ENCODE assay signal across 16 mouse cellular contexts in genomic region chr5:106775010-106775693, GRCm38 (mm10).
DNase-seq lines count a peak whose midpoint lies in the region; ATAC-seq lines count a peak whose summit lies in the region.
"Had no signal": no experiment of that assay in that cellular context is flagged by ENCODE, and none has a peak within 500 bp of the region (broad histone marks: within the 10 kb centered on the region; RNA-seq: fewer than 3 reads in every experiment).

No protein-coding gene starts in this region.

- no peak overlapping the region for H3K4me2 ChIP-seq in forebrain, embryonic 14.5 days (ENCODE audit: low read length)
- H3K4me2 ChIP-seq in forebrain, embryonic 16.5 days (ENCODE audit: low read length), result no peak overlapping the region
- H3K4me2 ChIP-seq in kidney, embryonic 16.5 days (replicated peaks; ENCODE audit: low read depth, low read length), result no peak overlapping the region
- H3K4me2 ChIP-seq in neural tube, embryonic 15.5 days, result no peak overlapping the region
- H3K4me2 ChIP-seq: heart, embryonic 13.5 days; hindbrain, embryonic 12.5 days had no signal

- no peaks in the 10 kb centered on the region for H3K36me3 ChIP-seq in forebrain, embryonic 14.5 days (ENCODE audit: control insufficient read depth, insufficient read depth, low read length)
- H3K36me3 ChIP-seq in forebrain, embryonic 16.5 days (ENCODE audit: control insufficient read depth, insufficient read depth), result no peaks in the 10 kb centered on the region
- no peaks in the 10 kb centered on the region for H3K36me3 ChIP-seq in kidney, embryonic 16.5 days (ENCODE audit: insufficient read depth, low read length)
- H3K36me3 ChIP-seq in embryonic facial prominence, embryonic 10.5 days (replicated peaks), result no peaks in the 10 kb centered on the region
- no peaks in the 10 kb centered on the region for H3K36me3 ChIP-seq in neural tube, embryonic 15.5 days
- H3K36me3 ChIP-seq: heart, embryonic 13.5 days; hindbrain, embryonic 12.5 days had no signal

- H3K4me3 ChIP-seq in forebrain, embryonic 14.5 days (ENCODE audit: low read depth, low read length), result no peak overlapping the region
- no peak overlapping the region for H3K4me3 ChIP-seq in forebrain, embryonic 16.5 days (replicated peaks; ENCODE audit: low read length)
- H3K4me3 ChIP-seq in kidney, embryonic 16.5 days (ENCODE audit: low read length), result no peak overlapping the region
- H3K4me3 ChIP-seq in embryonic facial prominence, embryonic 10.5 days, result no peak overlapping the region
- no peak overlapping the region for H3K4me3 ChIP-seq in neural tube, embryonic 15.5 days (replicated peaks)
- H3K4me3 ChIP-seq: heart, embryonic 13.5 days; hindbrain, embryonic 12.5 days had no signal

- no peak overlapping the region for H3K27ac ChIP-seq in forebrain, embryonic 14.5 days (ENCODE audit: low read depth, low read length)
- H3K27ac ChIP-seq in forebrain, embryonic 16.5 days (ENCODE audit: low read length), result no peak overlapping the region
- H3K27ac ChIP-seq in kidney, embryonic 16.5 days (ENCODE audit: low read length), result no peak overlapping the region
- peak overlapping the region; percentile 24 for H3K27ac ChIP-seq in embryonic facial prominence, embryonic 10.5 days (replicated peaks)
- H3K27ac ChIP-seq in neural tube, embryonic 15.5 days (replicated peaks), result no peak overlapping the region
- H3K27ac ChIP-seq: heart, embryonic 13.5 days; hindbrain, embryonic 12.5 days had no signal

- WGBS in forebrain, embryonic 14.5 days, result 35% methylated on average over 5 of the region's 5 CpGs
- 34% methylated on average over 5 of the region's 5 CpGs for WGBS in forebrain, embryonic 16.5 days
- WGBS in kidney, embryonic 16.5 days, result 33% methylated on average over 5 of the region's 5 CpGs
- WGBS in embryonic facial prominence, embryonic 10.5 days, result 33% methylated on average over 5 of the region's 5 CpGs
- WGBS in neural tube, embryonic 15.5 days, result 62% methylated on average over 5 of the region's 5 CpGs

- H3K27me3 ChIP-seq in forebrain, embryonic 14.5 days (replicated peaks; ENCODE audit: control insufficient read depth, insufficient read depth, low read length), result no peaks in the 10 kb centered on the region
- H3K27me3 ChIP-seq in forebrain, embryonic 16.5 days (replicated peaks; ENCODE audit: control insufficient read depth, insufficient read depth, low read length), result no peaks in the 10 kb centered on the region
- H3K27me3 ChIP-seq in kidney, embryonic 16.5 days (ENCODE audit: insufficient read depth, low read length), result no peaks in the 10 kb centered on the region; the same call in 1 of the 2 replicates
- no peaks in the 10 kb centered on the region for H3K27me3 ChIP-seq in embryonic facial prominence, embryonic 10.5 days (replicated peaks; ENCODE audit: low read depth, poor library complexity, severe bottlenecking)
- no peaks in the 10 kb centered on the region for H3K27me3 ChIP-seq in neural tube, embryonic 15.5 days (replicated peaks)
- H3K27me3 ChIP-seq: hindbrain, embryonic 12.5 days had no signal

- H3K9me3 ChIP-seq in forebrain, embryonic 14.5 days (replicated peaks; ENCODE audit: control insufficient read depth, low read length), result no peaks in the 10 kb centered on the region
- no peaks in the 10 kb centered on the region for H3K9me3 ChIP-seq in forebrain, embryonic 16.5 days (ENCODE audit: control insufficient read depth, low read length)
- H3K9me3 ChIP-seq in kidney, embryonic 16.5 days (ENCODE audit: low read length), result no peaks in the 10 kb centered on the region
- no peaks in the 10 kb centered on the region for H3K9me3 ChIP-seq in embryonic facial prominence, embryonic 10.5 days
- H3K9me3 ChIP-seq in neural tube, embryonic 15.5 days (replicated peaks), result no peaks in the 10 kb centered on the region
- H3K9me3 ChIP-seq: heart, embryonic 13.5 days; hindbrain, embryonic 12.5 days had no signal

- peak; percentile 33 for DNase-seq in forebrain, embryonic 14.5 days (ENCODE audit: low spot score)
- no peak for DNase-seq in kidney, adult 18-20 months
- no peak for DNase-seq in embryonic facial prominence, embryonic 10.5 days (ENCODE audit: low spot score)
- DNase-seq: adrenal gland, postnatal 10 days; cerebellum, adult 11-12 months; cerebellum, adult 9-10 months; cerebellum, postnatal 25 days; gastrocnemius, postnatal 36 days; heart, adult 11 months; heart, postnatal 36 days had no signal

- no peak for ATAC-seq in forebrain, embryonic 14.5 days
- no peak for ATAC-seq in forebrain, embryonic 16.5 days
- ATAC-seq in kidney, embryonic 16.5 days (ENCODE audit: low FRiP score, low TSS enrichment), result peak; percentile 27; the same call in 1 of the 2 replicates
- no peak for ATAC-seq in neural tube, embryonic 15.5 days (ENCODE audit: low FRiP score)
- ATAC-seq: hindbrain, embryonic 16.5 days had no signal

- peaks cover 10% of the 10 kb centered on the region; the same call in 1 of the 2 replicates for H3K4me1 ChIP-seq in forebrain, embryonic 14.5 days (ENCODE audit: control insufficient read depth, insufficient read depth, low read length)
- no peaks in the 10 kb centered on the region for H3K4me1 ChIP-seq in forebrain, embryonic 16.5 days (replicated peaks; ENCODE audit: control insufficient read depth, insufficient read depth, low read length)
- H3K4me1 ChIP-seq in kidney, embryonic 16.5 days (ENCODE audit: insufficient read depth, low read length), result no peaks in the 10 kb centered on the region
- peaks cover 60% of the 10 kb centered on the region for H3K4me1 ChIP-seq in embryonic facial prominence, embryonic 10.5 days
- H3K4me1 ChIP-seq in neural tube, embryonic 15.5 days, result no peaks in the 10 kb centered on the region
- H3K4me1 ChIP-seq: heart, embryonic 13.5 days had no signal

- H3K9ac ChIP-seq in forebrain, embryonic 14.5 days (ENCODE audit: low read length), result no peak overlapping the region
- H3K9ac ChIP-seq in forebrain, embryonic 16.5 days (replicated peaks; ENCODE audit: low read depth, low read length), result no peak overlapping the region
- H3K9ac ChIP-seq in kidney, embryonic 16.5 days (replicated peaks; ENCODE audit: low read length), result no peak overlapping the region
- no peak overlapping the region for H3K9ac ChIP-seq in neural tube, embryonic 15.5 days (replicated peaks)
- H3K9ac ChIP-seq: heart, embryonic 13.5 days; hindbrain, embryonic 12.5 days had no signal
